Mouse (Mus musculus) myocyte (in vitro differentiated cells): ENCODE measurements at regions not wholly inside any gene's neighbourhood (a gene's known extent, or its start where the extent isn't known, plus 50 kb on each side); places are given as distances from the start of the nearest gene placed in this dataset.

Source experiments
- H3K27me3 ChIP-seq: one replicate; pipeline ENCODE4 v1.6.1; 2011; ENCODE audit not compliant: control insufficient read depth, insufficient read depth, insufficient read length
- H3K36me3 ChIP-seq: one replicate; pipeline ENCODE4 v1.6.1; 2011; ENCODE audit not compliant: control insufficient read depth, insufficient read depth
- H3K4me2 ChIP-seq: one replicate; pipeline ENCODE4 v1.6.1; 2011; ENCODE audit warnings: low read depth, control low read depth
- H3K4me3 ChIP-seq: one replicate; pipeline ENCODE4 v1.5.1; 2011; ENCODE audit warnings: mild to moderate bottlenecking, control low read depth, moderate library complexity
- H3K79me2 ChIP-seq: one replicate; pipeline ENCODE4 v1.6.1; 2011; ENCODE audit not compliant: control insufficient read depth, insufficient read depth
- H3ac ChIP-seq: one replicate; pipeline ENCODE4 v1.6.1; 2011; ENCODE audit not compliant: control insufficient read depth, insufficient read length
- CEBPB ChIP-seq: IDR thresholded peaks from 2 replicates; pipeline ENCODE4 v1.6.1; 2011; ENCODE audit warnings: mild to moderate bottlenecking, moderate library complexity; ENCODE audit not compliant: poor library complexity, insufficient read depth, severe bottlenecking
- E2F4 ChIP-seq: IDR thresholded peaks from one replicate; pipeline ENCODE4 v1.6.1; 2011; ENCODE audit warnings: mild to moderate bottlenecking, control low read depth, moderate library complexity; ENCODE audit not compliant: insufficient read depth
- MAX ChIP-seq: IDR thresholded peaks from one replicate; pipeline ENCODE4 v1.6.1; 2011; ENCODE audit warnings: low read depth, mild to moderate bottlenecking, control low read depth
- MYOD1 ChIP-seq, 3 experiments: IDR thresholded peaks; one replicate each; pipeline ENCODE4 v1.6.1; 2011; ENCODE audit warnings: control low read depth in 2 of 3, low read depth in 2 of 3, mild to moderate bottlenecking in 2 of 3, moderate library complexity in 1 of 3; ENCODE audit not compliant: insufficient read length in 2 of 3, control insufficient read depth in 1 of 3
- MYOG ChIP-seq, 3 experiments: IDR thresholded peaks; one replicate each; pipeline ENCODE4 v1.6.1; 2011; ENCODE audit warnings: control low read depth in 2 of 3, low read depth in 2 of 3, mild to moderate bottlenecking in 2 of 3; ENCODE audit not compliant: insufficient read length in 2 of 3, control insufficient read depth in 1 of 3, insufficient read depth in 1 of 3
- POLR2A ChIP-seq: IDR thresholded peaks from one replicate; pipeline ENCODE4 v1.6.1; 2011; ENCODE audit warnings: low read depth, mild to moderate bottlenecking, control low read depth, moderate library complexity; ENCODE audit not compliant: insufficient read length
- POLR2AphosphoS2 ChIP-seq: IDR thresholded peaks from one replicate; pipeline ENCODE4 v1.6.1; 2011; ENCODE audit warnings: low read depth, control low read depth; ENCODE audit not compliant: insufficient read length
- REST ChIP-seq: IDR thresholded peaks from one replicate; pipeline ENCODE4 v1.6.1; 2011; ENCODE audit warnings: mild to moderate bottlenecking, control low read depth, moderate library complexity; ENCODE audit not compliant: insufficient read depth, insufficient read length
- SRF ChIP-seq: IDR thresholded peaks from one replicate; pipeline ENCODE4 v1.6.1; 2011; ENCODE audit warnings: low read depth; ENCODE audit not compliant: control insufficient read depth, insufficient read length
- TCF12 ChIP-seq: IDR thresholded peaks from one replicate; pipeline ENCODE4 v1.6.1; 2011; ENCODE audit warnings: mild to moderate bottlenecking, control low read depth; ENCODE audit not compliant: poor library complexity, insufficient read depth, severe bottlenecking
- TCF3 ChIP-seq: IDR thresholded peaks from one replicate; pipeline ENCODE4 v1.6.1; 2011; ENCODE audit warnings: low read depth, control low read depth; ENCODE audit not compliant: insufficient read length
- USF1 ChIP-seq: IDR thresholded peaks from one replicate; pipeline ENCODE4 v1.6.1; 2011; ENCODE audit warnings: low read depth, mild to moderate bottlenecking, control low read depth, moderate library complexity

- Histone ChIP-seq H3K36me3 (no peaks in the 10 kb centered on the region), H3K27me3 (no peaks in the 10 kb centered on the region)
These were observed 211.1 kb upstream of the Spag17 start for GRCm38 (mm10) chr3:99674145-99674544.

GRCm38 (mm10) chr3:99709506-99709905, 175.7 kb upstream of the Spag17 start:
- TF ChIP-seq TCF3 (no peak), POLR2AphosphoS2 (no peak), MYOD1 (IDR thresholded peaks at IDR 0.05; ENCODE audit: control insufficient read depth in 1 of 3, insufficient read length in 2 of 3, low read depth in 2 of 3) (no peak), USF1 (no peak), REST (no peak), MAX (no peak), MYOG (IDR thresholded peaks at IDR 0.05; ENCODE audit: control insufficient read depth in 1 of 3, insufficient read depth in 1 of 3, insufficient read length in 2 of 3, low read depth in 2 of 3) (no peak), E2F4 (no peak), CEBPB (no peak), SRF (no peak), POLR2A (no peak), TCF12 (no peak)
- Histone ChIP-seq H3K79me2 (no peaks in the 10 kb centered on the region), H3K4me2 (no peak overlapping the region), H3K36me3 (no peaks in the 10 kb centered on the region), H3ac (no peak overlapping the region), H3K4me3 (no peak overlapping the region), H3K27me3 (no peaks in the 10 kb centered on the region)

More at GRCm38 (mm10) chr3:99674145-99674544, 211.1 kb upstream of the Spag17 start:
- TF ChIP-seq TCF3 (no peak), POLR2AphosphoS2 (no peak), USF1 (no peak), SRF (no peak), MYOG (IDR thresholded peaks at IDR 0.05; ENCODE audit: control insufficient read depth in 1 of 3, insufficient read depth in 1 of 3, insufficient read length in 2 of 3, low read depth in 2 of 3) (no peak), MYOD1 (IDR thresholded peaks at IDR 0.05; ENCODE audit: control insufficient read depth in 1 of 3, insufficient read length in 2 of 3, low read depth in 2 of 3) (peak; percentile 29 to 48 (median 39)), TCF12 (peak; percentile 16), MAX (no peak), CEBPB (peak; percentile 43; the same call in 1 of the 2 replicates), REST (no peak)
- no peak overlapping the region for H3ac ChIP-seq
- H3K79me2 ChIP-seq, result no peaks in the 10 kb centered on the region
- H3K4me3 ChIP-seq, result no peak overlapping the region
- peak overlapping the region; percentile 34 for H3K4me2 ChIP-seq

DNA sequence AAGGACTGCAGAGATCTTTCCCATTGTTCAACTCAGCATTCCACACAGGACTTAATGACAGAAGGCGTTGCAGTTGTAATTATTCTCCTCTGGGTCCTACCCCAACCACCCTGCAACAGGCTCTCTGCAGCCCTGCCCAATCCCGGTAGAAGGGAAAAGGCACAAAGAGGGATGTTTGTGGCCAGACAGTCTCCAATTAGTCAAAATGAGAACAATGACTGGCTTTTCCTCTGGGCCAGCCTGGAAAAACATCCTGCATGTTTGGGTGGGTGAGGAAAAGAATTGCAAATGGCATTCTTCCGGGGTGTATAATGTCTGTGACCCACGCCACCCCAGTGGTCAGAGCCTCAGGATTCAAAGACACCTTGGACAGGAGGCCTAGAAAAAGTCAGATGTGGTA, 168.8 kb upstream of the Spag17 start:
- H3K27me3 ChIP-seq, result no peaks in the 10 kb centered on the region
- H3K4me3 ChIP-seq, result no peak overlapping the region
- H3K79me2 ChIP-seq, result no peaks in the 10 kb centered on the region
- no peak overlapping the region for H3K4me2 ChIP-seq
- no peaks in the 10 kb centered on the region for H3K36me3 ChIP-seq
- TF ChIP-seq TCF12 (no peak), USF1 (no peak), POLR2A (no peak), POLR2AphosphoS2 (no peak), E2F4 (no peak), SRF (no peak), MAX (no peak), MYOG (IDR thresholded peaks at IDR 0.05; ENCODE audit: control insufficient read depth in 1 of 3, insufficient read depth in 1 of 3, insufficient read length in 2 of 3, low read depth in 2 of 3) (no peak), MYOD1 (IDR thresholded peaks at IDR 0.05; ENCODE audit: control insufficient read depth in 1 of 3, insufficient read length in 2 of 3, low read depth in 2 of 3) (no peak), CEBPB (no peak), TCF3 (no peak), REST (no peak)
- no peak overlapping the region for H3ac ChIP-seq

DNA sequence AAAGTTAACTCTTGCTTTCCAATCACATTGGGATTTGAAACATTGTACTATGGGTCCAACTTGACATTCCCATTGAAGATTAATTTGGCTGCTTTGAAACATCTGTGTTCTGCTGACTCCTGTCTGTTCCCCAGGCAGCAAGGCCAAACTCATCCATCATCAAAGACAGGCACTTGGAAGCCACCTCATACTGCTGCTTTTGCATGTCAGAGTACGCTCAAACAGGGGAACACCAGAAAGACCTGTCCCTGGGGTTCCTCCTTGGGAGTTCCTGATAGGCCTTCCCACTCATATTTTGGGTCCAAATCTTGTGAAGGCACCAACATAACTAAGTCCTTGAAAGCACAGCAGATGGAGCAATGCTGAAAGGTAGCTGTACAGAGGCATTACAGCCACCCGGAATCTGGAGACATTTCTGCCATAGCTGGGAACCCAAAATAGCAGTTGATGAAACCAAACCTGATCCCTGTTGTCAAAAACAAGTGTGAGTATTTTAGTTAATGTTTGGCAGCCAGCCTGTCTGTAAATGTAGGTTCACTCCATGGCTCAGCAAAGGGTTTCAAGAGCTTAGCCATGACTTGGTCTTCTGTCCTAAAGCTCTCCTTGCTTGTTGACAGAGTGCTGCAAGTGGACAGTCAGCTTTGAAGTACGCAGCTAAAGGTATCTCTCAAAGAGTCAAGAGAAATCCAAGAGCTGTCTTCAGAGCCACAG, 147.0 kb upstream of the Spag17 start:
- H3K4me2 ChIP-seq, result no peak overlapping the region
- no peaks in the 10 kb centered on the region for H3K79me2 ChIP-seq
- no peak overlapping the region for H3ac ChIP-seq
- no peaks in the 10 kb centered on the region for H3K36me3 ChIP-seq
- no peaks in the 10 kb centered on the region for H3K27me3 ChIP-seq
- no peak overlapping the region for H3K4me3 ChIP-seq
- TF ChIP-seq POLR2AphosphoS2 (no peak), USF1 (no peak), TCF3 (no peak), POLR2A (no peak), CEBPB (no peak), E2F4 (no peak), TCF12 (no peak), REST (no peak), SRF (no peak)
